Mouse (Mus musculus) erythroblast, embryonic 14.5 days (primary cell): ENCODE data around the gene Kdm4c.

Experiments
- GATA1 ChIP-seq: IDR thresholded peaks from 2 replicates; pipeline ENCODE4 v1.6.1; 2012; ENCODE audit warnings: low read length, inconsistent platforms, mixed read lengths
- TAL1 ChIP-seq: IDR thresholded peaks from 3 replicates; pipeline ENCODE4 v1.6.1; 2012; ENCODE audit warnings: low read length, inconsistent platforms, mixed read lengths

DNA sequence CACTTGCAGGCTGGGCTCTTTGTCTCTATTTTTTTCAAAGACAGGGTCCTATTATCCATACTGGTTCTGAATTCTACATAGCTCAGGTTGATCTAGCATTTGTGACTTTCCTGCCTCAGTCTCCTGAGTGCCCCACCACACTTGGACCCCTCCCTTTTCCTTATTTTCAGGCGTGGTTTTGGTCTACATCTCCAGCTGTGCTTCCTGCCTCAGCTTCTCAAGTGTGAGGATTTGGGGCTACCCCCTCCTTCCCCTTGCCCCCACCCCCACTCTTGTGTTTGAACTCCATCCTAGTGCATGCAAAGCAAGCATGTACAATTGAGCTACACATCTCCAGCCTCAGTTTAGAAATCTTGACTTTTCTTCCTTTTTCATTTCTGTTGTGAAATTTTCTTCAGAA is 16.2 kb downstream of the Kdm4c start:
- no peak for TF ChIP-seq GATA1
- no peak for TF ChIP-seq TAL1
